Mouse (Mus musculus) CH12.LX (cell line): ENCODE data around the gene Prrg2.

Experiments
- E2F4 ChIP-seq: IDR thresholded peaks from 2 replicates; pipeline ENCODE4 v1.6.1; 2011; ENCODE audit warnings: low read depth, low read length, improper control_type of control experiment; ENCODE audit not compliant: insufficient replicate concordance
- ETS1 ChIP-seq: conservative IDR thresholded peaks from 2 replicates; pipeline ENCODE4 v1.6.1; 2012; ENCODE audit warnings: low read depth, mild to moderate bottlenecking, inconsistent platforms, low read length, improper control_type of control experiment, moderate library complexity
- MAX ChIP-seq: IDR thresholded peaks from 2 replicates; pipeline ENCODE4 v1.6.1; 2011; ENCODE audit warnings: low read length, improper control_type of control experiment
- MAZ ChIP-seq: IDR thresholded peaks from 2 replicates; pipeline ENCODE4 v1.6.1; 2012; ENCODE audit warnings: low read depth, mild to moderate bottlenecking, inconsistent platforms, low read length, improper control_type of control experiment, moderate library complexity
- POLR2A ChIP-seq: IDR thresholded peaks from 2 replicates; pipeline ENCODE4 v1.6.1; 2011; ENCODE audit warnings: low read depth, mild to moderate bottlenecking, improper control_type of control experiment, low read length
- RCOR1 ChIP-seq: conservative IDR thresholded peaks from 2 replicates; pipeline ENCODE4 v1.6.1; 2012; ENCODE audit warnings: low read depth, mild to moderate bottlenecking, inconsistent platforms, low read length, improper control_type of control experiment
- USF2 ChIP-seq: conservative IDR thresholded peaks from 2 replicates; pipeline ENCODE4 v1.6.1; 2011; ENCODE audit warnings: low read depth, low read length, improper control_type of control experiment
- ZC3H11A ChIP-seq: IDR thresholded peaks from 2 replicates; pipeline ENCODE4 v1.6.1; 2012; ENCODE audit warnings: low read depth, mild to moderate bottlenecking, inconsistent platforms, low read length, improper control_type of control experiment

GRCm38 (mm10) chr7:45094121-45094520, 31.6 kb upstream of the Prrg2 start:
- TF ChIP-seq ETS1 (no peak), ZC3H11A (no peak), MAX (no peak), E2F4 (no peak), POLR2A (no peak), MAZ (no peak), RCOR1 (no peak), USF2 (no peak)
